Mouse (Mus musculus) spleen, adult 2 months (tissue): ENCODE data around the gene Paqr8.

Experiments
- CTCF ChIP-seq: fragments of 200-500 bp; IDR thresholded peaks from 2 replicates; pipeline ENCODE4 v1.5.1; 2011; ENCODE audit warnings: mild to moderate bottlenecking, inconsistent platforms; ENCODE audit not compliant: insufficient read depth, insufficient read length, insufficient replicate concordance; ENCODE audit errors: extremely low read depth
- POLR2A ChIP-seq: fragments of 200-500 bp; IDR thresholded peaks from 2 replicates; pipeline ENCODE4 v1.6.1; 2011; ENCODE audit warnings: low read depth, low read length, inconsistent platforms

DNA sequence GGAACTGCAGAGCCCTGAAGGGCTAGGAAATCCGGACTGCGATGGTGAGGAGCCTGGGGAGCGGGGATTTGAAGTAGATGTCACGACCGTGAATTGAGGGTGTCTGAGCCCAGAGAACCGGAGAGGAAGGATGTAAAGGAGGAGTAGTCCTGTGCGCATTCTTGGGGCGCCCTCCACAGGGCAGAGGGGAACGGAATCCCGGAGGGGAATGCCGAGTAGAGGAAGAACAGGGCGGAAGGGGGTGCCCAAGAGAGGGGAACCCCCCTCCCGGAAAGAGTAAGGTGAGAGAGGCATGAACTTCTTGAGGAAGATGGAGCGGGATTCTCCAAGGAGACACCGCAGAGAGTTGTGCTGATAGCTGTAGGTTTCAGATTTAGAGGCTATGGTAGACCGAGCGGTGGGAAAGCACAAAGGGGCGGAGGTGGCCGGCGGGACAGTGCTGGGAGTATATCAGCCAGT is 564 bp downstream of the Paqr8 start:
- no peak for TF ChIP-seq POLR2A
- TF ChIP-seq CTCF: peak; percentile 13; the same call in 1 of the 2 replicates
